8 mouse cellular contexts compared by ENCODE assay signal in the genomic region with DNA sequence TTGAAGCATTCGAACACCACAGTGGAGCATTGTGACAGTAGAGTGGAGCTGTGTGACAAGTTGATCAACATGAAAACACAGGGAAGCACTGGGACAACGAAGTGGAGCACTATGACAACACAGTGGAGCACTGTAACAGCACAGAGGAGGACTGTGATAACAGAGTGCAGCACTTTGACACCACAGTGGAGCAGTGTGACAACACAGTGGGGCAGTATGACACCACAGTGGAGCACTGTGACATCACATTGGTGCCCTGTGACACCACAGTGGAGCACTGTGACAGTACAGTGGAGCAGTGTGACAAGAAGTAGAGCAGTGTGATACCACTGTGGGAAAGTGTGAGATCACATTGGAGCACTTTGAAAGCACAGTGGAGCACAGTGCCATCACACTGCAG.
DNase-seq lines count a peak whose midpoint lies in the region; ATAC-seq lines count a peak whose summit lies in the region.

No protein-coding gene starts in this region.

- H3K4me2 ChIP-seq in limb, embryonic 12.5 days, result no peak overlapping the region
- H3K4me2 ChIP-seq in midbrain, embryonic 13.5 days (replicated peaks), result no peak overlapping the region

- H3K4me1 ChIP-seq in limb, embryonic 12.5 days (replicated peaks), result no peaks in the 10 kb centered on the region
- no peaks in the 10 kb centered on the region for H3K4me1 ChIP-seq in limb, embryonic 10.5 days
- no peaks in the 10 kb centered on the region for H3K4me1 ChIP-seq in midbrain, embryonic 13.5 days (replicated peaks)

- WGBS in limb, embryonic 12.5 days, result 60% methylated on average over 2 of the region's 2 CpGs
- whole genome bisulfite sequencing in limb, embryonic 10.5 days, result 55% methylated on average over 2 of the region's 2 CpGs
- WGBS in midbrain, embryonic 13.5 days, result 53% methylated on average over 2 of the region's 2 CpGs

- no peaks in the 10 kb centered on the region for H3K36me3 ChIP-seq in limb, embryonic 12.5 days
- H3K36me3 ChIP-seq in limb, embryonic 10.5 days, result no peaks in the 10 kb centered on the region
- H3K36me3 ChIP-seq in midbrain, embryonic 13.5 days, result no peaks in the 10 kb centered on the region

- H3K27me3 ChIP-seq in limb, embryonic 12.5 days, result no peaks in the 10 kb centered on the region
- H3K27me3 ChIP-seq in limb, embryonic 10.5 days (ENCODE audit: low read depth, poor library complexity, severe bottlenecking), result no peaks in the 10 kb centered on the region
- no peaks in the 10 kb centered on the region for H3K27me3 ChIP-seq in midbrain, embryonic 13.5 days

- H3K9ac ChIP-seq in limb, embryonic 12.5 days (replicated peaks), result no peak overlapping the region
- no peak overlapping the region for H3K9ac ChIP-seq in midbrain, embryonic 13.5 days (replicated peaks)

- peak; percentile 0 for DNase-seq in cerebellum, adult 11-12 months
- DNase-seq in limb, embryonic 10.5 days (ENCODE audit: low spot score), result no peak
- peak; percentile 4 for DNase-seq in gastrocnemius, postnatal 25 days
- no peak for DNase-seq in yolk sac, embryonic 10.5 days (ENCODE audit: low spot score)

- ATAC-seq in cerebellum, adult (ENCODE audit: insufficient number of reproducible peaks, low FRiP score, low TSS enrichment), result no peak
- ATAC-seq in limb, embryonic 12.5 days (ENCODE audit: insufficient number of reproducible peaks, insufficient read depth, low FRiP score, low TSS enrichment, low read depth), result 0 out of 2 replicates have a peak, but pooled peaks have one; percentile 5
- ATAC-seq in midbrain, embryonic 13.5 days, result peak; percentile 1; the same call in 1 of the 2 replicates
- ATAC-seq in frontal cortex, adult (ENCODE audit: low TSS enrichment), result no peak

- H3K27ac ChIP-seq in limb, embryonic 12.5 days, result no peak overlapping the region
- H3K27ac ChIP-seq in limb, embryonic 10.5 days, result no peak overlapping the region
- no peak overlapping the region for H3K27ac ChIP-seq in midbrain, embryonic 13.5 days

- no peak overlapping the region for H3K4me3 ChIP-seq in limb, embryonic 12.5 days (replicated peaks)
- no peak overlapping the region for H3K4me3 ChIP-seq in limb, embryonic 10.5 days
- no peak overlapping the region for H3K4me3 ChIP-seq in midbrain, embryonic 13.5 days (replicated peaks)

- peaks cover 97% of the 10 kb centered on the region for H3K9me3 ChIP-seq in limb, embryonic 12.5 days
- peaks cover 89% of the 10 kb centered on the region for H3K9me3 ChIP-seq in limb, embryonic 10.5 days (replicated peaks)
- H3K9me3 ChIP-seq in midbrain, embryonic 13.5 days, result peaks cover 96% of the 10 kb centered on the region

Comparison
In these comparisons a context has a peak if more than half of its experiments do, and no peak if none do; other contexts are left out.
1. DNase-seq: peak in cerebellum, adult 11-12 months (single experiment) and gastrocnemius, postnatal 25 days (single experiment); none in limb, embryonic 10.5 days (single experiment) and yolk sac, embryonic 10.5 days (single experiment).
2. ATAC-seq: peak in limb, embryonic 12.5 days (single experiment) and midbrain, embryonic 13.5 days (single experiment); none in cerebellum, adult (single experiment) and frontal cortex, adult (single experiment).